Mouse (Mus musculus) erythroblast, embryonic 14.5 days (primary cell): ENCODE data around the gene Xylt1. TPM values are rescaled to one million over a fixed set of nuclear protein-coding genes. Genes with fewer than 3 reads are reported as not detected.

ENCODE experiments used
- H3K27me3 ChIP-seq: 2 replicates; pipeline ENCODE4 v1.6.1; 2012; ENCODE audit warnings: inconsistent platforms; ENCODE audit not compliant: control insufficient read depth
- H3K36me3 ChIP-seq: 2 replicates; pipeline ENCODE4 v1.6.1; 2012; ENCODE audit warnings: mild to moderate bottlenecking, inconsistent platforms; ENCODE audit not compliant: control insufficient read depth
- H3K4me1 ChIP-seq: 2 replicates; pipeline ENCODE4 v1.6.1; 2012; ENCODE audit warnings: inconsistent platforms; ENCODE audit not compliant: control insufficient read depth
- H3K4me3 ChIP-seq: replicated peaks from 2 replicates; pipeline ENCODE3; 2012; ENCODE audit warnings: moderate library complexity, mild to moderate bottlenecking, inconsistent platforms
- H3K9me3 ChIP-seq: 2 replicates; pipeline ENCODE4 v1.6.1; 2012; ENCODE audit warnings: low read length, inconsistent platforms, mixed read lengths; ENCODE audit not compliant: control insufficient read depth
- GATA1 ChIP-seq: IDR thresholded peaks from 2 replicates; pipeline ENCODE4 v1.6.1; 2012; ENCODE audit warnings: low read length, inconsistent platforms, mixed read lengths
- TAL1 ChIP-seq: IDR thresholded peaks from 3 replicates; pipeline ENCODE4 v1.6.1; 2012; ENCODE audit warnings: low read length, inconsistent platforms, mixed read lengths
- polyA plus RNA-seq: library from polyadenylated mRNA; stranded (reverse); fragments of >175 nt; gene quantifications from 2 replicates; pipeline ENCODE4 v1.2.3, GENCODE M21; 2012

The Xylt1 gene
- polyA plus RNA-seq, result 0.01 TPM in 1 of 2 replicates, not detected in the other

- Histone ChIP-seq H3K27me3 (peaks cover 50% of the 10 kb centered on the region), H3K36me3 (no peaks in the 10 kb centered on the region), H3K9me3 (no peaks in the 10 kb centered on the region), H3K4me1 (peaks cover 20% of the 10 kb centered on the region), H3K4me3 (peak within 1 kb of the TSS; percentile 65)
- TF ChIP-seq GATA1 (no peak), TAL1 (no peak)
Observed at GRCm38 (mm10) chr7:117380418-117381187, at the start of gene Xylt1. TSS of gene Xylt1 (plus strand) at chr7:117380979.

GRCm38 (mm10) chr7:117333936-117334335 is 46.8 kb upstream of the Xylt1 start:
- Histone ChIP-seq H3K4me3 (no peak overlapping the region), H3K9me3 (peaks cover 10% of the 10 kb centered on the region), H3K27me3 (no peaks in the 10 kb centered on the region), H3K36me3 (no peaks in the 10 kb centered on the region), H3K4me1 (no peaks in the 10 kb centered on the region)
- no peak for TF ChIP-seq TAL1
- no peak for TF ChIP-seq GATA1

GRCm38 (mm10) chr7:117356316-117356715 is 24.5 kb upstream of the Xylt1 start:
- H3K36me3 ChIP-seq, result no peaks in the 10 kb centered on the region
- H3K4me1 ChIP-seq, result no peaks in the 10 kb centered on the region
- no peaks in the 10 kb centered on the region for H3K9me3 ChIP-seq
- H3K4me3 ChIP-seq, result no peak overlapping the region
- H3K27me3 ChIP-seq, result no peaks in the 10 kb centered on the region
- TF ChIP-seq TAL1 (no peak), GATA1 (no peak)

- H3K36me3 ChIP-seq, result no peaks in the 10 kb centered on the region
- no peaks in the 10 kb centered on the region for H3K9me3 ChIP-seq
- no peaks in the 10 kb centered on the region for H3K27me3 ChIP-seq
- TF ChIP-seq TAL1 (no peak), GATA1 (no peak)
- H3K4me3 ChIP-seq, result no peak overlapping the region
- H3K4me1 ChIP-seq, result no peaks in the 10 kb centered on the region
Observed at GRCm38 (mm10) chr7:117357425-117358194, 23.2 kb upstream of the Xylt1 start.

- H3K27me3 ChIP-seq, result no peaks in the 10 kb centered on the region
- no peaks in the 10 kb centered on the region for H3K4me1 ChIP-seq
- TF ChIP-seq TAL1, result no peak
- no peak for TF ChIP-seq GATA1
- no peaks in the 10 kb centered on the region for H3K9me3 ChIP-seq
- no peaks in the 10 kb centered on the region for H3K36me3 ChIP-seq
- H3K4me3 ChIP-seq, result no peak overlapping the region
Observed at GRCm38 (mm10) chr7:117361281-117361680, 19.5 kb upstream of the Xylt1 start.

GRCm38 (mm10) chr7:117362493-117362892 is 18.3 kb upstream of the Xylt1 start:
- Histone ChIP-seq H3K4me1 (no peaks in the 10 kb centered on the region), H3K36me3 (no peaks in the 10 kb centered on the region), H3K27me3 (no peaks in the 10 kb centered on the region), H3K4me3 (no peak overlapping the region), H3K9me3 (no peaks in the 10 kb centered on the region)
- TF ChIP-seq TAL1, result no peak
- no peak for TF ChIP-seq GATA1

- no peaks in the 10 kb centered on the region for H3K9me3 ChIP-seq
- no peaks in the 10 kb centered on the region for H3K36me3 ChIP-seq
- TF ChIP-seq GATA1, result no peak
- TF ChIP-seq TAL1, result no peak
- no peaks in the 10 kb centered on the region for H3K4me1 ChIP-seq
- no peaks in the 10 kb centered on the region for H3K27me3 ChIP-seq
- H3K4me3 ChIP-seq, result no peak overlapping the region
Observed at GRCm38 (mm10) chr7:117368647-117369289, 12.0 kb upstream of the Xylt1 start.

GRCm38 (mm10) chr7:117369290-117369941 is 11.4 kb upstream of the Xylt1 start:
- TF ChIP-seq GATA1 (no peak), TAL1 (no peak)
- Histone ChIP-seq H3K4me3 (no peak overlapping the region), H3K9me3 (no peaks in the 10 kb centered on the region), H3K27me3 (no peaks in the 10 kb centered on the region), H3K36me3 (no peaks in the 10 kb centered on the region), H3K4me1 (no peaks in the 10 kb centered on the region)

GRCm38 (mm10) chr7:117375886-117376309 is 4.9 kb upstream of the Xylt1 start:
- Histone ChIP-seq H3K4me1 (peaks cover 7% of the 10 kb centered on the region), H3K36me3 (no peaks in the 10 kb centered on the region), H3K27me3 (peaks cover 24% of the 10 kb centered on the region), H3K9me3 (no peaks in the 10 kb centered on the region), H3K4me3 (no peak overlapping the region)
- TF ChIP-seq TAL1 (no peak), GATA1 (no peak)
